Mouse (Mus musculus) hindlimb bud, embryonic 11.5 days (tissue): Measurements from ENCODE around the gene Mterf1b.
"Not testable (repeated sequence)": the region's sequence is repeated elsewhere in the genome, so short reads cannot be mapped to it uniquely, and the experiment has no call there.

ENCODE experiments used
- DNase-seq: peaks from one replicate; pipeline ENCODE4 v3.0.0-alpha.2; 2012; ENCODE audit warnings: low read depth, low spot score; ENCODE audit errors: extremely low spot score

The Mterf1b gene

GRCm38 (mm10) chr5:4191671-4192480, at the start of gene Mterf1b:
TSS of gene Mterf1b (plus strand) at chr5:4192367.
- not testable (repeated sequence) for DNase-seq

- DNase-seq = not testable (repeated sequence)
Measured at GRCm38 (mm10) chr5:4159418-4160071, 32.6 kb upstream of the Mterf1b start.

- no peak for DNase-seq
Measured at GRCm38 (mm10) chr5:4161554-4161953, 30.6 kb upstream of the Mterf1b start.

- DNase-seq = no peak
Measured at GRCm38 (mm10) chr5:4162461-4162860, 29.7 kb upstream of the Mterf1b start.

- not testable (repeated sequence) for DNase-seq
Measured at GRCm38 (mm10) chr5:4167813-4168529, 24.2 kb upstream of the Mterf1b start.

- DNase-seq = not testable (repeated sequence)
Measured at GRCm38 (mm10) chr5:4168530-4168926, 23.6 kb upstream of the Mterf1b start.

- not testable (repeated sequence) for DNase-seq
Measured at GRCm38 (mm10) chr5:4176421-4176820, 15.7 kb upstream of the Mterf1b start.

GRCm38 (mm10) chr5:4179364-4179763, 12.8 kb upstream of the Mterf1b start:
- DNase-seq = no peak

- no peak for DNase-seq
Measured at GRCm38 (mm10) chr5:4186815-4187214, 5.4 kb upstream of the Mterf1b start.

GRCm38 (mm10) chr5:4192481-4193246, 497 bp downstream of the Mterf1b start:
- not testable (repeated sequence) for DNase-seq

GRCm38 (mm10) chr5:4193247-4193628, 1.1 kb downstream of the Mterf1b start:
- no peak for DNase-seq

- DNase-seq = no peak
Measured at GRCm38 (mm10) chr5:4194166-4194565, 2.0 kb downstream of the Mterf1b start.

GRCm38 (mm10) chr5:4195086-4195485, 2.9 kb downstream of the Mterf1b start:
- no peak for DNase-seq

- DNase-seq = no peak
Measured at GRCm38 (mm10) chr5:4201368-4201767, 9.2 kb downstream of the Mterf1b start.

GRCm38 (mm10) chr5:4202276-4202810, 10.2 kb downstream of the Mterf1b start:
- not testable (repeated sequence) for DNase-seq

- not testable (repeated sequence) for DNase-seq
Measured at GRCm38 (mm10) chr5:4210082-4210481, 17.9 kb downstream of the Mterf1b start.

GRCm38 (mm10) chr5:4221309-4221708, 29.1 kb downstream of the Mterf1b start:
- no peak for DNase-seq

- no peak for DNase-seq
Measured at GRCm38 (mm10) chr5:4221981-4222623, 29.9 kb downstream of the Mterf1b start.

- DNase-seq = no peak
Measured at GRCm38 (mm10) chr5:4232163-4232562, 40.0 kb downstream of the Mterf1b start.

GRCm38 (mm10) chr5:4234505-4234904, 42.3 kb downstream of the Mterf1b start:
- DNase-seq = no peak
